Mouse (Mus musculus) limb, embryonic 15.5 days (tissue): Measurements from ENCODE around the gene Clrn2. TPM values are rescaled to one million over a fixed set of nuclear protein-coding genes. Genes with fewer than 3 reads are reported as not detected.
A peak's percentile ranks its signal among the peaks of the same experiment; 100 is the strongest.

Source experiments
- ATAC-seq: fragments of 200-750 bp; cut with Nextera tagmentation; 2 replicates; pipeline ENCODE4 v1.8.0; 2017; ENCODE audit warnings: low read depth, moderate TSS enrichment; ENCODE audit not compliant: insufficient number of reproducible peaks, low FRiP score, low TSS enrichment
- H3K27ac ChIP-seq: fragments of 300-500 bp; sonication (generic); 2 replicates; pipeline ENCODE4 v1.5.1; 2015; ENCODE audit warnings: moderate library complexity, mild to moderate bottlenecking, inconsistent platforms
- H3K27me3 ChIP-seq: fragments of 300-500 bp; sonication (generic); 2 replicates; pipeline ENCODE4 v1.6.1; 2015; ENCODE audit warnings: inconsistent platforms
- H3K36me3 ChIP-seq: fragments of 300-500 bp; sonication (generic); 2 replicates; pipeline ENCODE4 v1.6.1; 2015; ENCODE audit warnings: inconsistent platforms
- H3K4me1 ChIP-seq: fragments of 300-500 bp; sonication (generic); 2 replicates; pipeline ENCODE4 v1.6.1; 2015; ENCODE audit warnings: inconsistent platforms
- H3K4me2 ChIP-seq: fragments of 300-500 bp; sonication (generic); 2 replicates; pipeline ENCODE4 v1.6.1; 2015; ENCODE audit warnings: mild to moderate bottlenecking, inconsistent platforms
- H3K4me3 ChIP-seq: fragments of 300-500 bp; sonication (generic); 2 replicates; pipeline ENCODE4 v1.5.1; 2015; ENCODE audit warnings: mild to moderate bottlenecking, inconsistent platforms
- H3K9ac ChIP-seq: fragments of 300-500 bp; sonication (generic); 2 replicates; pipeline ENCODE4 v1.6.1; 2015; ENCODE audit warnings: inconsistent platforms
- H3K9me3 ChIP-seq: fragments of 300-500 bp; sonication (generic); 2 replicates; pipeline ENCODE4 v1.6.1; 2016; ENCODE audit warnings: inconsistent platforms
- WGBS: fragments of 180-500 bp; shearing (Covaris S2); methylation state at CpG from one replicate; pipeline ENCODE4 v1.1.7; 2015; 5-methylcytosine and 5-hydroxymethylcytosine counted together
- polyA plus RNA-seq: library from polyadenylated mRNA; unstranded; fragments of >200 nt; fragmentation: Nextera tagmentation; extraction: Ambion mirVana; gene quantifications from 2 replicates; pipeline ENCODE4 v1.2.1, GENCODE M21; 2015

Gene Clrn2
- polyA plus RNA-seq, 1 experiment from 2014 or later = not detected

DNA sequence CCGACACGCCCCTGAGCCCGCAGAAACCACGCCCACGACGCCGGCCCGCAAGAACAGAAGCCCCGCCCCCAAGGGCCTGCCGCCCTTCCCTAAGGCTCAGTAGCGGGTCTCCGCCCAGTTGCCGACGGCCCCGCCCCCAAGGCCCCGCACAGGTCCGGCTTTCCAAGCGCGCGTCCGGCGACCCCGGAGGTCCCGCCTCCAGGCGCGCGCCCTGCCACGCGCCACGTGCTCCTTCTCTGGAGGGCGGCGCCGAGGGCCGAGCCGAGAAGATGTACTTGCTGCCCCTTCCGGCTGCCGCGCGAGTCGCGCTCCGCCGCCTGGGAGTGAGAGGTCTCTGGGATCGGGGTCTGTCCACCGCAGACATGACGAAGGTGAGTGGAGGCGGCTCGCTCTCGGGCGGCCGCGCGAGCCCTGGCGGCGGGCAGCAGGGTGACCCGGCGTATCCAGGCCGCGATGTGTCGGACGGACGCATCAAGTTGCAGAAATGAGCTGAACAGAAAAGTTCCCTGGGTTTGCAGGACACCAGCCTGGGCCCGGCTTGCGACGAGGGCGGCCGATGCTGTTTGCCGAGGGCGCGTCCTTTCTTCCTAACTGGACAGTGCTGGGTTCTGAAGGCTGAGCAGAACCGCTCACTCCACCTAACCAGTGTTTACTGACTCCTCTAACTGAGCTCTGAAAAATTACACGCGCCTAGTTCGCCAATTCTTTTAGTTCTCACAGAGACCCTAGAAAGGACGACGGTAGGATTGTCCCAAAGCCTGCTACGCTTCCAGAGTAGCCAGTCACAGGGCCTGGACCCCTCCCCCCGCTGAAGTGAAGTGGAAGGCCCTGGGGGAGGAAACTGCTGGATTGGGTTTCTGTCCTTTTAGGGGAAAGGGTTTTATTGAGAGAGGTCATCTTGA lies 39.9 kb downstream of the Clrn2 start, which contains the start of gene Lap3:
Gene Lap3 (plus strand): TSS at position 184 of the 902 bp plus-strand sequence.
- Histone ChIP-seq H3K9me3 (no peaks in the 10 kb centered on the region), H3K4me1 (peaks cover 11% of the 10 kb centered on the region), H3K4me2 (peak within 1 kb of the TSS; percentile 57), H3K4me3 (peak within 1 kb of the TSS; percentile 64), H3K27me3 (no peaks in the 10 kb centered on the region), H3K27ac (peak within 1 kb of the TSS; percentile 70), H3K9ac (peak within 1 kb of the TSS; percentile 75), H3K36me3 (peaks cover 21% of the 10 kb centered on the region)
- under 1% methylated on average over 78 of the region's 78 CpGs for WGBS
- ATAC-seq = peak; percentile 92

DNA sequence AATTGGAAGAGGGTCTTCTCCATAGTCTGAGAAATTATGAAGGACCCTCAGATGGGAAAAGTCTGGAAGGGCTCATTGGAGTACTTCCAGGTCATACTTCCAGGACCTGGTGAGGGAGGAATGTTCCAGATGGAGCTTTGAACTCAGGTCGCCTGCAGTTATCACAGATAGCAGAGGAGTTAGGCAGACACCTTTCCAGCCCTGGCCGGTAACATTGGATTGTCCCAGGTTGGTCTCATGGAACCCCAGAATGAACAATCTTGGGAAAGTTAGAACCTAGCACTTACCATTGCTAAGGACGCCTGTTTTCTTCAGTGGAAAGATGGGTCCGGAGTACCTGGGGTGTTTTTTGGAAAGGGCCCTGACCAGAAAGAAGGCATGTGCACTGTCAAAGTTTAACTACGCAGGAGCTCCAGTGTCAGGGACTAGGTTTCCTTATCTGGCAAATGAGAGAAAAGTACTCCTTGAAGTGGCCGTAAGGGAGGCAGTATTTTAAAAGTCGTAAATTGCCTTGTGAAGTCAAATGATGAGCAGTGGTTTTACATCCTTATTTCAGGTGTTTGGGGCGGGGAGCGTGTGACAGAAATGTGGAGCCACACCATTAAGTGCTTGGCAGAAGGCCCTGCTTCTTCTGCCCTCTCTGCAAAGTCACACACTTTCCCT lies 40.7 kb downstream of the Clrn2 start:
- peak overlapping the region; percentile 64 for H3K4me3 ChIP-seq
- 49% methylated on average over 9 of the region's 9 CpGs for WGBS

DNA sequence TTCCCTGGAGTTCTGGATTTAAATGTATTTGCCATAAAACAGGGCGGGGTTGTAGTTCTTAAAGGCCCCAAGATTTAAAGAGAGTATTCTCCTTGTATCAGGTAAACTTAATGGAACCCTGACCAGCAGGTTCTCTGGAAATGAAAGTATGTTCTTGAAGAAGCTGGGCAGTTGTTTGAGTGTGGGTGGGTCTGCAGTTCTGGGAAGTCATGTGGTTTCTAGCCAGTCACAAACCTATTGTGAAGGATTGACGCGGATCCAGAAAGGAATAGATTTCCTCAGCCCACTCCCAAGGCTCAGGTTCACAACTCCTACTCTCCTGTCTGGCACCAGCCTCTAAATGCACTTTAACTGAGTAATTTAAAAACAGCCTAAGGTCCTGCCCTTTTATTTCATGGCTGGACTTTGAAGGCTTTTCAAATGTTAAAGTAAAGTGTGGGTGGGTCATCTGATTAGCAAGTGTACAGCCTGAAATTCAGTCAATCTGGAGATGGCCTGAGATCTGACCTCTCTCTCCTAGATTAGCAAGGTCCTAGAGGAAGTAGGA lies 42.0 kb downstream of the Clrn2 start:
- WGBS = 89% methylated on average over 3 of the region's 3 CpGs
- Histone ChIP-seq H3K27me3 (no peaks in the 10 kb centered on the region), H3K36me3 (peaks cover 41% of the 10 kb centered on the region), H3K4me1 (peaks cover 11% of the 10 kb centered on the region), H3K4me3 (no peak overlapping the region), H3K27ac (no peak overlapping the region), H3K9ac (no peak overlapping the region), H3K9me3 (no peaks in the 10 kb centered on the region), H3K4me2 (no peak overlapping the region)
- no peak for ATAC-seq

More for the DNA sequence above, 40.7 kb downstream of the Clrn2 start:
- Histone ChIP-seq H3K4me1 (peaks cover 11% of the 10 kb centered on the region), H3K36me3 (peaks cover 28% of the 10 kb centered on the region), H3K27ac (no peak overlapping the region), H3K4me2 (peak overlapping the region; percentile 57), H3K9ac (peak overlapping the region; percentile 75), H3K27me3 (no peaks in the 10 kb centered on the region), H3K9me3 (no peaks in the 10 kb centered on the region)
- no peak for ATAC-seq

DNA sequence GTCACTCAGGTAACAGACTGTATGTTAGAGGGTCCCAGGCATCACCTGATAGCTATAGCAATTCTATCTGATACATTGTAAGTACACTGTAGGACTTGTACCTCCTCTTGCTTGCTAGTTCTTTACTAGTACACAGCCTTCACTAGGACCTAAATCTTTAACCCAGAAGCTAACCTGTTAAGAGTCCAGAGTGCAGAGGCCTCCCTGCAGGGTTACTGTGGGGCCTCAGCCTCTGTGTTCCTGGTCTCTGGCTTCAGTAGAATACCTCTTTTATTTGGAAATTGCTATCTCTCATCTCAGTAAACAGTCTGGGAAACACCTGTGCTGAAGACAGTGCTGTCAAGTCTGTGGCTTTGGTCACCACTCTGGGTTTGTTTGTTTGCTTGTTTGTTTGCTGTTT lies 42.5 kb downstream of the Clrn2 start:
- Histone ChIP-seq H3K9me3 (no peaks in the 10 kb centered on the region), H3K36me3 (peaks cover 45% of the 10 kb centered on the region), H3K27me3 (no peaks in the 10 kb centered on the region), H3K4me3 (no peak overlapping the region), H3K27ac (no peak overlapping the region), H3K9ac (no peak overlapping the region), H3K4me1 (peaks cover 11% of the 10 kb centered on the region), H3K4me2 (no peak overlapping the region)
- ATAC-seq = no peak

DNA sequence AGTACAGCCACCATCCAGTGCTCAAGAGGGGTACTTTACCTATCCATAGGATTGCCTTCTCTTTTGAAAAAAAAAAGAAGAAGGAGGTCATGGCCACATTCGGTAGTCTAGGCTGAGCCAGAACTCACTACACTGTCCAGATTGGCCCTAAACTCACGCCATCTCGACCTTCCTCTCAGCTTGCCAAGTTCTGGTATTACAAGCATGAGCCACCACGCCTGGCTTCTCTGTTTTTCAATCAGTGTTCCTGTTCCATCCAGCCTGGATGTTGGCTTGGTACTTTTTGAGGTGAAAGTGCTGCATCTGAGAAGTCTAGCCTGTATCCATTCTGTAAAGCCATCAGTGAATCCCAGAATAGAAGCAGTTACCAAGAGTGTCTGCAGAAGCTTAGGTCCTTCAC lies 42.9 kb downstream of the Clrn2 start:
- no peak overlapping the region for H3K27ac ChIP-seq
- peaks cover 48% of the 10 kb centered on the region for H3K36me3 ChIP-seq
- WGBS = 90% methylated on average over 4 of the region's 4 CpGs
- no peak overlapping the region for H3K4me2 ChIP-seq
- no peak overlapping the region for H3K4me3 ChIP-seq
- H3K4me1 ChIP-seq = peaks cover 11% of the 10 kb centered on the region
- H3K9me3 ChIP-seq = no peaks in the 10 kb centered on the region
- H3K27me3 ChIP-seq = no peaks in the 10 kb centered on the region
- H3K9ac ChIP-seq = no peak overlapping the region
- ATAC-seq = no peak

DNA sequence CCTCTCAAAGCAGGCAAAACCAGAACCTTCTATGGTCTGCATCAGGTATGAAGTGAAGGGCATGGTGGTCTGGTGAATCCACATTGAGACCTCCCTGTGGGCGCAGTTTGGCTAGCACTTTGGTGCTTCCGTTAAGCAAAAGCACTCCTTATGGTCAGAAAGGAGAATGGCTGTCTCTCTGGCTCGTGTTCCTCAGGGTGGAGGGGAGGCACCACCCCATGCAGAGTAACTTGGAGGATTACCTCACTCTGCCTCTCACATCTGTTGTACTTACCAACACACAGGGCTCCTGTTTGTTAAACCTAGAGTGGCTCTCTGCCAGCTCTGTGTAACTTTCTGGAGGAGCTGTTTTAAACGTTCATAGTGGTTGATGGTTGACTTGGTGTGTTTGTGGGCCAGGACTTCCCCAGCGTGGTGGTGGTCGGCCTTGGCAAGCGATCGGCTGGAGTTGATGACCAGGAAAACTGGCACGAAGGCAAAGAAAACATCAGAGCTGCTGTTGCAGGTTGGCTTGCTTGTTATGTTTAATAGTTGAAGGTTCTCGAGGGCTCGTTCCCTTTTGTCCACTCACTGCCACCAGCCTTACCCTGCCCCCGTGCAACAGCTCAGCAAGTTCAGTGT lies 43.5 kb downstream of the Clrn2 start:
- WGBS = 64% methylated on average over 12 of the region's 12 CpGs
- Histone ChIP-seq H3K27ac (no peak overlapping the region), H3K9me3 (no peaks in the 10 kb centered on the region), H3K4me1 (peaks cover 11% of the 10 kb centered on the region), H3K4me2 (no peak overlapping the region), H3K9ac (no peak overlapping the region), H3K27me3 (no peaks in the 10 kb centered on the region), H3K4me3 (no peak overlapping the region), H3K36me3 (peaks cover 54% of the 10 kb centered on the region)
- no peak for ATAC-seq

DNA sequence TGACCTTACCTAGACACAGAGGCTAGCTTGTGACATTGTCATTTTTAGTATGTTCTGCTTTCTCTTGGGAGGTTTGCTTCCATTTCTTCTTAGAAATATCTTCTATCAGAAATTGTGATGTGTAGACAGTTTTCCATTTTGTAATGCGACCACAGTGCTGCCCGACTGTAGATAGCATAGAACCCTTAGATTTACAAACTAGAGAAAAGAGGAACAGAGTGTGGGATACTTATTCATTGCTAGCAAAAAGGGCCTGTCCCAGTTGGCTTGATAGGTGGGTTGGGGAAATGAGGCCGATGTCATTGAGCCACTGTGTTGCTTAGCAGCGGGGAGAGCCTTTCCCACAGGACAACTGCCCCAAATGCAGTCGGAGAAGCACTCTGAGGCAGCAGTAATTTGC lies 44.0 kb downstream of the Clrn2 start:
- Histone ChIP-seq H3K36me3 (peaks cover 59% of the 10 kb centered on the region), H3K27me3 (no peaks in the 10 kb centered on the region), H3K9me3 (no peaks in the 10 kb centered on the region), H3K4me2 (no peak overlapping the region), H3K27ac (no peak overlapping the region), H3K9ac (no peak overlapping the region), H3K4me3 (no peak overlapping the region), H3K4me1 (peaks cover 11% of the 10 kb centered on the region)
- ATAC-seq = no peak
- 91% methylated on average over 5 of the region's 5 CpGs for WGBS

DNA sequence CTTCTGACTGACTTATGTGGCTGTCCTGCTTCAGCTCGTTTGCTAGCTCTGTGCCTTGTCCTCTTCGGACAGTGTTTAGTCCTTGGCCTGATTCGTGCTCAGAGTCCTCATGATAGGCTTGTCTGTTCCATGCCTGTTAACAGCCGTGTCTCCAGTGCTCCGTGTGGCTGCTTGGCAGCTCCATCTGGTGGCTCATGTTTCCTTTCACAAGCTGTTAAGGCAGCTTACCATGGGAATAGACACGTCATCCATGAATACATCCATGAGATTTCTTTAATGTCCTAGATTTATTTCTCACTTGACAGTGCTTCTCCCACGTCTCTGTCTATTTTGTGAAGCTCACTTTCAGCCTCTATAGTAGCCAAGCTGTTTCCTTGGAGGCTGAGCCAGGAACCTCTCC lies 56.5 kb downstream of the Clrn2 start:
- no peak for ATAC-seq
- Histone ChIP-seq H3K4me2 (no peak overlapping the region), H3K9me3 (no peaks in the 10 kb centered on the region), H3K4me3 (no peak overlapping the region), H3K27ac (no peak overlapping the region), H3K9ac (no peak overlapping the region), H3K4me1 (no peaks in the 10 kb centered on the region), H3K27me3 (no peaks in the 10 kb centered on the region), H3K36me3 (peaks cover 66% of the 10 kb centered on the region)
- WGBS = 81% methylated on average over 7 of the region's 7 CpGs

DNA sequence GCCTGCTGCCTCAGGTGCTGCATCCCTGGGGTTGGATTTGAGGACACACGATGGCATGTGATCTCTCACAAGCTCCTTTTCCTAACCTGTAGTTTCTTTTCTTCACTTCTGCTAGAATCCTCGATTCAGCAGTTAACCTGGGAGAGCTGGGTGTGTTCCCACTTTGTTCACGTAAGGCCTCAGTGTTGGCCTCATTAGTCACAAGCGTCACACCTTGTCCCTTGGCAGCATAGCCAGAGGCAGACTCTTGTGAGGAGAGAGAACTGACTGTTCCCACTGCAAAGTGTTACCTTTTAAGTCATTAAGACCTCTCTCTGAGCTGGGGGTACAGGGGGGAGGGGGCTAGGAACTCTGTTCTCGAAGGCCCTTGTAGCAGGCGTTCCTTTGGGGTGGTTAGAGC lies 59.4 kb downstream of the Clrn2 start:
- Histone ChIP-seq H3K36me3 (peaks cover 47% of the 10 kb centered on the region), H3K4me1 (no peaks in the 10 kb centered on the region), H3K4me3 (no peak overlapping the region), H3K27ac (no peak overlapping the region), H3K27me3 (no peaks in the 10 kb centered on the region), H3K4me2 (no peak overlapping the region), H3K9me3 (no peaks in the 10 kb centered on the region), H3K9ac (no peak overlapping the region)
- no peak for ATAC-seq
- 84% methylated on average over 6 of the region's 6 CpGs for WGBS

DNA sequence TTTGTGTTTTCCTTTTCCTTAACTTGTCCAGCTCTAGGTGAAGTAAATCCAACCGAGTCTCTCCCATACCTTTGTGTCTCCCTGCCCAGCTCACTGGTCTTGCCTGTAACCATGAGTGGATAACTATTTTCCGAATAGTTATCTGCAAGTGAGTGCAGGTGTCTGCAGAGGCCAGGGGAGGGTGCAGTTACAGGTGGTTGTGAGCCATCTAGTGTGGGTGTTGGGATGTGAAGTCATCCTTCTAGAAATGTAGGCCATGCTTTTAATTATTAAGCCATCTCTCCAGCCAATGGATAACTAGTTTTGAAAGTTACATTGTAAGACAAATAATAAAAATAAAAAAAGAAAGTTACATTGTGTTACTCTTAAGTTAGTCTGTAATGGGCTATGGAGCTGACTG lies 60.0 kb downstream of the Clrn2 start:
- Histone ChIP-seq H3K36me3 (peaks cover 47% of the 10 kb centered on the region), H3K27me3 (no peaks in the 10 kb centered on the region), H3K27ac (no peak overlapping the region), H3K9ac (no peak overlapping the region), H3K4me1 (no peaks in the 10 kb centered on the region), H3K4me3 (no peak overlapping the region), H3K4me2 (no peak overlapping the region), H3K9me3 (no peaks in the 10 kb centered on the region)
- ATAC-seq = no peak
- WGBS = 88% methylated on average over 2 of the region's 2 CpGs
